Mouse (Mus musculus) midbrain, embryonic 16.5 days (tissue): ENCODE data around the gene Gm21988. TPM values are rescaled to one million over a fixed set of nuclear protein-coding genes. Genes with fewer than 3 reads are reported as not detected.

Experiments used
- ATAC-seq: fragments of 200-750 bp; cut with Nextera tagmentation; 2 replicates; pipeline ENCODE4 v1.8.0; 2017; ENCODE audit warnings: moderate TSS enrichment
- H3K27ac ChIP-seq: fragments of 300-500 bp; sonication (generic); 2 replicates; pipeline ENCODE4 v1.5.1; 2014; ENCODE audit warnings: mild to moderate bottlenecking, low read length, mixed read lengths
- H3K27me3 ChIP-seq: fragments of 300-500 bp; sonication (generic); 2 replicates; pipeline ENCODE4 v1.6.1; 2014; ENCODE audit warnings: low read depth, low read length, mixed read lengths; ENCODE audit not compliant: control insufficient read depth, insufficient read depth
- H3K36me3 ChIP-seq: fragments of 300-500 bp; sonication (generic); 2 replicates; pipeline ENCODE4 v1.6.1; 2014; ENCODE audit warnings: mild to moderate bottlenecking, low read length, moderate library complexity, mixed read lengths; ENCODE audit not compliant: control insufficient read depth, insufficient read depth
- H3K4me1 ChIP-seq: fragments of 300-500 bp; sonication (generic); 2 replicates; pipeline ENCODE4 v1.6.1; 2014; ENCODE audit warnings: mild to moderate bottlenecking, low read length, mixed read lengths; ENCODE audit not compliant: control insufficient read depth, insufficient read depth
- H3K4me2 ChIP-seq: fragments of 300-500 bp; sonication (generic); 2 replicates; pipeline ENCODE4 v1.6.1; 2014; ENCODE audit warnings: mild to moderate bottlenecking, low read length, mixed read lengths
- H3K4me3 ChIP-seq: fragments of 300-500 bp; sonication (generic); 2 replicates; pipeline ENCODE4 v1.5.1; 2014; ENCODE audit warnings: low read depth, mild to moderate bottlenecking, low read length, moderate library complexity, mixed read lengths
- H3K9ac ChIP-seq: fragments of 300-500 bp; sonication (generic); 2 replicates; pipeline ENCODE4 v1.6.1; 2014; ENCODE audit warnings: low read depth, low read length, mixed read lengths
- H3K9me3 ChIP-seq: fragments of 300-500 bp; sonication (generic); replicated peaks from 2 replicates; pipeline ENCODE4 v1.6.1; 2014; ENCODE audit warnings: mild to moderate bottlenecking, low read length, mixed read lengths; ENCODE audit not compliant: control insufficient read depth, poor library complexity, severe bottlenecking
- WGBS: fragments of 180-500 bp; shearing (Covaris S2); extraction: QIAGEN DNeasy Blood & Tissue Kit; methylation state at CpG from one replicate; pipeline ENCODE4 v1.1.7; 2014; 5-methylcytosine and 5-hydroxymethylcytosine counted together
- polyA plus RNA-seq: library from polyadenylated mRNA; unstranded; fragments of >200 nt; fragmentation: Nextera tagmentation; extraction: Ambion mirVana; gene quantifications from 2 replicates; pipeline ENCODE4 v1.2.1, GENCODE M21; 2015

The Gm21988 gene
- polyA plus RNA-seq, 1 experiment from 2014 or later: 12.7 TPM

GRCm38 (mm10) chr11:70207283-70207682 lies 32.3 kb downstream of the Gm21988 start:
- Histone ChIP-seq H3K9me3 (no peaks in the 10 kb centered on the region), H3K9ac (no peak overlapping the region), H3K4me1 (no peaks in the 10 kb centered on the region), H3K27me3 (peaks cover 3% of the 10 kb centered on the region; the same call in 1 of the 2 replicates), H3K36me3 (no peaks in the 10 kb centered on the region), H3K4me2 (no peak overlapping the region), H3K4me3 (no peak overlapping the region), H3K27ac (no peak overlapping the region)
- WGBS: 86% methylated on average over 7 of the region's 7 CpGs
- ATAC-seq: no peak

- 85% methylated on average over 2 of the region's 2 CpGs for WGBS
- no peaks in the 10 kb centered on the region for H3K9me3 ChIP-seq
- no peaks in the 10 kb centered on the region for H3K36me3 ChIP-seq
- H3K4me3 ChIP-seq: no peak overlapping the region
- H3K27ac ChIP-seq: no peak overlapping the region
- ATAC-seq: no peak
- H3K4me1 ChIP-seq: no peaks in the 10 kb centered on the region
- no peak overlapping the region for H3K9ac ChIP-seq
- H3K4me2 ChIP-seq: no peak overlapping the region
- H3K27me3 ChIP-seq: peaks cover under 1% of the 10 kb centered on the region; the same call in 1 of the 2 replicates
Observed at GRCm38 (mm10) chr11:70206801-70207200, 32.8 kb downstream of the Gm21988 start.

GRCm38 (mm10) chr11:70201691-70202090 lies 37.9 kb downstream of the Gm21988 start:
- WGBS: 40% methylated on average over 5 of the region's 5 CpGs
- Histone ChIP-seq H3K9ac (no peak overlapping the region), H3K4me3 (no peak overlapping the region), H3K9me3 (no peaks in the 10 kb centered on the region), H3K27ac (no peak overlapping the region), H3K27me3 (no peaks in the 10 kb centered on the region), H3K4me2 (no peak overlapping the region), H3K36me3 (no peaks in the 10 kb centered on the region), H3K4me1 (no peaks in the 10 kb centered on the region)
- no peak; the same call in 1 of the 2 replicates for ATAC-seq

GRCm38 (mm10) chr11:70200036-70200608 lies 39.5 kb downstream of the Gm21988 start:
- Histone ChIP-seq H3K36me3 (no peaks in the 10 kb centered on the region), H3K4me1 (no peaks in the 10 kb centered on the region), H3K4me3 (no peak overlapping the region), H3K27ac (no peak overlapping the region), H3K4me2 (no peak overlapping the region), H3K9ac (no peak overlapping the region), H3K9me3 (no peaks in the 10 kb centered on the region), H3K27me3 (no peaks in the 10 kb centered on the region)
- ATAC-seq: no peak
- WGBS: 85% methylated on average over 5 of the region's 5 CpGs

- no peaks in the 10 kb centered on the region for H3K36me3 ChIP-seq
- H3K4me1 ChIP-seq: no peaks in the 10 kb centered on the region
- H3K27ac ChIP-seq: no peak overlapping the region
- no peaks in the 10 kb centered on the region for H3K27me3 ChIP-seq
- H3K4me2 ChIP-seq: no peak overlapping the region
- no peak for ATAC-seq
- no peaks in the 10 kb centered on the region for H3K9me3 ChIP-seq
- no peak overlapping the region for H3K4me3 ChIP-seq
- H3K9ac ChIP-seq: no peak overlapping the region
- 83% methylated on average over 8 of the region's 8 CpGs for WGBS
Observed at GRCm38 (mm10) chr11:70199107-70199506, 40.5 kb downstream of the Gm21988 start.

GRCm38 (mm10) chr11:70198332-70198731 lies 41.3 kb downstream of the Gm21988 start:
- H3K4me2 ChIP-seq: no peak overlapping the region
- ATAC-seq: no peak

GRCm38 (mm10) chr11:70193354-70194285 lies 46.0 kb downstream of the Gm21988 start:
- no peaks in the 10 kb centered on the region for H3K4me1 ChIP-seq
- H3K27me3 ChIP-seq: no peaks in the 10 kb centered on the region
- no peak overlapping the region for H3K27ac ChIP-seq
- WGBS: 60% methylated on average over 11 of the region's 11 CpGs
- H3K9ac ChIP-seq: no peak overlapping the region
- H3K36me3 ChIP-seq: no peaks in the 10 kb centered on the region
- H3K9me3 ChIP-seq: no peaks in the 10 kb centered on the region
- ATAC-seq: no peak
- H3K4me2 ChIP-seq: no peak overlapping the region
- H3K4me3 ChIP-seq: no peak overlapping the region

More at GRCm38 (mm10) chr11:70198332-70198731, 41.3 kb downstream of the Gm21988 start:
- no peak overlapping the region for H3K27ac ChIP-seq
- no peaks in the 10 kb centered on the region for H3K4me1 ChIP-seq
- H3K9ac ChIP-seq: no peak overlapping the region
- no peaks in the 10 kb centered on the region for H3K9me3 ChIP-seq
- 93% methylated on average over 3 of the region's 3 CpGs for WGBS
- H3K27me3 ChIP-seq: no peaks in the 10 kb centered on the region
- no peak overlapping the region for H3K4me3 ChIP-seq
- H3K36me3 ChIP-seq: no peaks in the 10 kb centered on the region

- Histone ChIP-seq H3K9ac (no peak overlapping the region), H3K4me3 (no peak overlapping the region), H3K9me3 (no peaks in the 10 kb centered on the region), H3K27me3 (no peaks in the 10 kb centered on the region), H3K4me1 (no peaks in the 10 kb centered on the region), H3K36me3 (no peaks in the 10 kb centered on the region), H3K27ac (no peak overlapping the region), H3K4me2 (no peak overlapping the region)
- WGBS: 86% methylated on average over 4 of the region's 4 CpGs
- ATAC-seq: no peak
Observed at GRCm38 (mm10) chr11:70192157-70192556, 47.5 kb downstream of the Gm21988 start.

- Histone ChIP-seq H3K36me3 (no peaks in the 10 kb centered on the region), H3K9me3 (no peaks in the 10 kb centered on the region), H3K9ac (no peak overlapping the region), H3K4me2 (no peak overlapping the region), H3K4me3 (no peak overlapping the region), H3K27me3 (no peaks in the 10 kb centered on the region), H3K27ac (no peak overlapping the region), H3K4me1 (no peaks in the 10 kb centered on the region)
- ATAC-seq: no peak
- WGBS: 94% methylated on average over 6 of the region's 6 CpGs
Observed at GRCm38 (mm10) chr11:70191188-70191587, 48.4 kb downstream of the Gm21988 start.
